Mouse (Mus musculus): ENCODE results near the gene Smim8.

- TF ChIP-seq GATA1 (IDR thresholded peaks at IDR 0.05; ENCODE audit: borderline replicate concordance, low read length) (no peak), FLI1 (IDR thresholded peaks at IDR 0.05; ENCODE audit: low read length) (no peak)
Measured at GRCm38 (mm10) chr4:34771652-34772371, 6.4 kb downstream of the Smim8 start.

Data from megakaryocyte, embryonic 14.5 days (primary cell).